Mouse (Mus musculus) thymus, postnatal 25 days (tissue): ENCODE data around the gene Nkx6-2.

Experiments
- DNase-seq: peaks from one replicate; pipeline ENCODE4 v3.0.0; 2022

Gene Nkx6-2

DNA sequence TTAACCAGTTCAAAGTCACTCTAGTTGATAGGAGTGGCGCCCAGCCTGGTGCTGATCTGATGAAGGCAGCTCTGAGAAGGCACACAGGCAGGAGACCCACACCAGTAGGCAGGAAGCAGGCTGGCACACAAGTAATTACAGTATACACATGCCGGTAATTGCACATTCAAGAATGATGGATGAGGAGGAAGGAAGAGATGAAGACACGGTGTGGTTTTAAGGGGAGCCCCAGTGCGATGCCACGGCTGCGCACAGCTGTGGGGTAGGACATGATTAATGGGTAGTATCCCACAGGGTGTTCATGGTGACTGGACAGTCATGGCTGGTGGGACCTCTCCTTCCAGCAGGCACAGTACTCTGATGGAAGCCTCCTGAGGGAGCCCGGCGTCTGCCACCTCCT is 16.1 kb downstream of the Nkx6-2 start:
- DNase-seq = no peak

DNA sequence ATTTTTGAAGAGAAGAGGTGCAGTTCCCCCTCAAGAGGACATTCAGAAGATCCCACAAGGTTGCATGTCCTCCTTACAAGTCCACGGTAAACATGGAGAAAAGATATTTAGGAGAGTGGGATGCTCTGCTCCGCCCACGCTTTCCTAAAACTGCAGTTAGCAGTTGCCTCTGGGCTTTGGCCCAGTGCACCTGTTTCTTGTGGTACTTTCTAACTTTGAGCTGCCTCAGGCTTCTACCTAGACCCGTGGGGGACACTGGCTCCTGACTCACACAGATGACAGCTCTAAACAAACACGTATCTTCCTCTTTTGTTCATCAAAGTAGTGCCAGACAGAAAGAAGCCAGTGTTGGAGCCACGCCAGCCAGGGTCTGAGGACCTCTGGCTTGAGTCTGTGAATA is 16.6 kb downstream of the Nkx6-2 start:
- no peak for DNase-seq

DNA sequence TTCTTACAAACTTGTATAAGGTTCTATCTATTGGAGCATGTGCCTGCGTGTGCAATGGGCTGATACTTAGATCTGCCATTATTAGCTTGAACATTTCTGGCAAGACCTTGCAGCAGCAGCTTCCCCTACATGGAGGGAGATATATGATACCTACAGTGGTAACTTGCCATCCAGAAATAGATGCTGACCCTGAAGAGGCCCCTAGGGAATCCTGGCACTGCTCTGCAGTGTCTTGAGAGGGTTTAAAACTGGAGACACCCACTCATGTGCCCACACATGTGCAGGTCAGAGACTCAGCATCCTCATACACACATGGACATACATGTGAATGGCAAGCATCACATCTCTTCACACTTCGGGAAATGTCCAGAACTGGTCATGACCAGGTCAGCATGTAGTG is 18.4 kb downstream of the Nkx6-2 start:
- DNase-seq = no peak

DNA sequence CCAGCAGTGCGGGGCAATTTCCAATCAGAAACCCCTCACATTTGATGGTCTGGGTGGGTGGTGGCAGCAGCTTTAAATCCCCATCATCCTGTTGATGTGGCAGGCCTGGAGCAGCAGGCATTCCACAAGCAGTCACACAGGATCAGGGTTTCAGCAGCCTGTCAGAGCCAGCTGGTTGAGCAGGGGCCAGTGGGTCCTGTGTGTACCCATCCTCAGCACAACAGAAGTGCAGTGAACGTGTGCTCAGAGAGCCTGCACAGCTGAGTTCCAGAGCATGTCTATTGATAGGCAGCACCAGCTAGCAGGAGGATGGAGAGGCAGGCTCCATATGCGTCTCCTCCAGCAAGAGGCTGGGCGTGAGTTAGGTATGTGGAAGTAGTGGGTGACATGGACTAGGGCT is 19.2 kb downstream of the Nkx6-2 start:
- no peak for DNase-seq

DNA sequence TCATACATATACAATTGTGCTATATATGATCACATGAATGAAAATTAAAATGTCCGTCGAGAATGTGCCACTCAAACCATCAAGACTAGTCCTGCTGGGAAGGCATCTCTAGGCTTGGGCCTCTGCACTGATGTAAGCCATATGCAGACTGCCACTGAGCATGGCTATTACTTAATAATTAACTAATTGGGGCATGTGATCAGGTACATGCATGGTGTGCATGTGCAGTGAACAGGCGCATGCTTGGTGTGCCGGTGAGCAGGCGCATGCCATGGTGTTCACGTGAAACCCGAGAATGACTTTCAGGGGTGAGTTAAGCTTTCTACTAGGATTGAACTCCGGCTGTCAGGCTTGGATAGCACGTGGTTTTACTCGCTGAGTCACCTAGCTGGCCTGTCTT is 22.9 kb downstream of the Nkx6-2 start:
- no peak for DNase-seq

DNA sequence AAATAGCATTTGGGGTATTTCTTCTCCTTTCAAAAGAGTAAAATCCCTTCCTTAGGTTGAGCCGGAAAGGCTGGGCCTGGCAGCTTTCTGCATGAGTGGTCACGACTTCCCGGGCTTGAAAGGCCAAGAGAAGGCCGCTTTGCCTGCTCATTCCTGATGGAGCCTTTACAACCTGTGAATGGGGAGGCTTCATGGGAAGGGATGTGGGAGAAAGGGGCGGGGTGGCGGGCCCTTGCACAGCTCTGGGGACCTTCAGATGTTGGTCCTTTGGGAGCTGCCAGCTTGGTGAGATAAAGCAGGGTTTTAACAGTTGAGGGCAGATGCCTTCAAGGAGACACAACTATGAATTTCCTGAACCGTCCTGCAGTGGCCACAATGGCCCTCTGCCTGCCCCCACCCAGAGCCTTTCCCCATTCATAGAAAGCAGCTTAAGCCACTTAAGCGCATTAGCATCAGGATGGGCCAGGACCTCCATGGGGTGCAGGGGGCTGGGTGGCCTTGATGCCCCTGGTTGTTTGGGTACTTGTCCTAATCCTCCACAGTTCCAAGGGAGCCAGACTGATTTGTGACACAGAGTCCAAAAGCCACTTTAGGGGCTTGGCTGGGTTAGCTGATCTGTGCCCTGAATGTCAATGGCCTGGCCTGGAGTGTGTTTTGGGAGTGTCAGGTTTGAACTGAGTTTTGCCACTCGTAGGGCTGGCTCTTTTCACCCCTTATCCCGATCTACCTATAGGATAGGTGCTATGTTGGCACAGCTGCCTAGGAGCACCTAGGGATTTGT is 25.7 kb downstream of the Nkx6-2 start:
- no peak for DNase-seq

DNA sequence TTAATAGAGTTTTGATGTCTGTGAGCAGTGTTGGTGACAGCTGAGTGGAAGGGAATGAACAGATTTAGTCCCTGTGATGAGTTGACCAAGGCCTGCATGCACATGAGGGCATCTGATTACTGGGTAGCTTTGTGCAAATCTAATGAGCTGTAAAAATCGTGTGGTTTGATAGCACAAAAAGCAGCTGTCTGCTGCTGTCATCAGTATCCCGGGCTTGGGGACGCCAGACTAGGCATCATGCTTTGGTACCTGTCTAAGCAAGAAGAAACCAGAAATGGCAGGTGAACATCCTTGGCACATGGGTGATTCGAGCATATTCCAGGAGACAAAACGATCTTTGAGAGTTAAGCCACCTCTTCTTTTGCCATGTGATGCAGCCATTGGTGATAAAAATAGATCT is 26.3 kb downstream of the Nkx6-2 start:
- DNase-seq = no peak

DNA sequence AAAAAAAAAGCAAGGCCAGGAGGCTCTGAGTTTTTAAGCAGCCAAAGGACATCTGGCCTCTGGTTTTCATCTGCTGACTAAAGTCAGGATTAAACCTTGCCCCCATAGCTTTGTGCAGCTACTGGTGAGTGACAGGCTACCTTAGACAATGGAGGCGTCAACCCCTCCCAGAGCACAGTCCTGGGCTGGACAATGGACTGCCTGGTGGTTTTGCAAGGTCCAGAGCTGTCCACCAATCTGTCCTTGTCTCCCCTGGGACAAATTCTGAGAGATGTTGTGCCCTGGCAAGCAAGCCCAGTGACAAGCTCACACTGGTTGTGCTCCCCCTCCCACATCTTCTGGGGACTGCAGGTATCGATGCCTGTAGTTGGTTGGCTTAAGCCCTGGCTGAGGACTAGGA is 31.1 kb downstream of the Nkx6-2 start:
- no peak for DNase-seq

DNA sequence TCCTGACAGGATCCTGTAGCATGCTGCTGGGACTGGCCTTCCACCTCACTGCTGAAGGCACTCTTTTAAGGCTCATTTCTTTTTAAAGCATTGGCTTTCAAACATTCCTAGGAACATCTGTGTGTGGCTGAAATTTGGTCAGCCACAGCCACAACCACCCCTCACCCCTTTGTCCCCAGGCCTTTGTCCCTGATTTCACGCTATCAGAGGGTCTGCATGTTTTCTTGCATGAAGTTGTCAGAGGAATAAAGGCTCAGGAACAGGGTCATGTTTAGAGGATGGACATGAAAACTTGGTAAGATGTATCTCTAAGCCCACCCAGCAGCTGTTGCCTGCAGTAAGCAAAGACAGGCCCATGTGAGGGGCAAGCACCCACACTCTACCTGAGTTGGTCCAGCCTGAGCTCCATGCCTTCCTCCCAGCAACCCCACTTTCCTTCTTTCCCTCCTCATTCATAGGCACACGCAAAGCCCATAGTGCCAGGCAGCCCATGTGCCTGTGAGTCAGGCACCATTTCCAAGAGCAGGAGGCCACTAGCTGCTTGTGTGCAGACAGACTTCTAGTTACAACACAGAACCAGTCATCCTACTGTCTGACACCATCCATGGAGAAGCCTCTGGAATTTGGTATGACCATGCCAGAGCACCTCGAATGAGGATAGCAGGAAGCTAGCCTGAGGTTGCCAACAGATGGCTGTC is 32.4 kb downstream of the Nkx6-2 start:
- DNase-seq = no peak

GRCm38 (mm10) chr7:139547325-139547724 is 35.3 kb downstream of the Nkx6-2 start:
- no peak for DNase-seq

- DNase-seq = no peak
Observed at GRCm38 (mm10) chr7:139544706-139545625, 37.6 kb downstream of the Nkx6-2 start.

- DNase-seq = no peak
Observed at GRCm38 (mm10) chr7:139541422-139541821, 41.2 kb downstream of the Nkx6-2 start.

GRCm38 (mm10) chr7:139540601-139541000 is 42.0 kb downstream of the Nkx6-2 start:
- no peak for DNase-seq

DNA sequence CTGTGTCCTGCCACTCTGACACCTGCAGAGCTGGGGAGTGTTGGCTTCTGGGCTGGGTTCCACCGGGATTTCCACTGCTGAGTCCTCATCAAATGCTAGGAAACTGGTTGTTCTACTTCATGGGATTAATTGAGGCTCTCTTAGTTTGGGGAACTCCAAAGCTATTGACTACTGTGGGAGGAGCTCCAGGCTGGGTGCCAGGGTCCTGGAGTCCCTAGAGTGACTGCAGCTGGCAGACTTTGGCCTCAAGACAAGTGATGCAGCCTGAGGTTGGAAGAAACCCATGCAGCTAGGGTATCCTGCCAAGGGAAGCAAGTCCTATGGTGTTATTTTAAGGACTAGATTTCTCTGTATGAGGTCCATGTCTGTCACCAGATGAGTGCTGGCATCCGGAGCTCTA is 44.1 kb downstream of the Nkx6-2 start:
- no peak for DNase-seq

- DNase-seq = no peak
Observed at GRCm38 (mm10) chr7:139537831-139538230, 44.8 kb downstream of the Nkx6-2 start.

- DNase-seq = no peak
Observed at GRCm38 (mm10) chr7:139536831-139537230, 45.8 kb downstream of the Nkx6-2 start.

- DNase-seq = no peak
Observed at GRCm38 (mm10) chr7:139536331-139536730, 46.3 kb downstream of the Nkx6-2 start.

GRCm38 (mm10) chr7:139531428-139531801 is 51.2 kb downstream of the Nkx6-2 start:
- no peak for DNase-seq

DNA sequence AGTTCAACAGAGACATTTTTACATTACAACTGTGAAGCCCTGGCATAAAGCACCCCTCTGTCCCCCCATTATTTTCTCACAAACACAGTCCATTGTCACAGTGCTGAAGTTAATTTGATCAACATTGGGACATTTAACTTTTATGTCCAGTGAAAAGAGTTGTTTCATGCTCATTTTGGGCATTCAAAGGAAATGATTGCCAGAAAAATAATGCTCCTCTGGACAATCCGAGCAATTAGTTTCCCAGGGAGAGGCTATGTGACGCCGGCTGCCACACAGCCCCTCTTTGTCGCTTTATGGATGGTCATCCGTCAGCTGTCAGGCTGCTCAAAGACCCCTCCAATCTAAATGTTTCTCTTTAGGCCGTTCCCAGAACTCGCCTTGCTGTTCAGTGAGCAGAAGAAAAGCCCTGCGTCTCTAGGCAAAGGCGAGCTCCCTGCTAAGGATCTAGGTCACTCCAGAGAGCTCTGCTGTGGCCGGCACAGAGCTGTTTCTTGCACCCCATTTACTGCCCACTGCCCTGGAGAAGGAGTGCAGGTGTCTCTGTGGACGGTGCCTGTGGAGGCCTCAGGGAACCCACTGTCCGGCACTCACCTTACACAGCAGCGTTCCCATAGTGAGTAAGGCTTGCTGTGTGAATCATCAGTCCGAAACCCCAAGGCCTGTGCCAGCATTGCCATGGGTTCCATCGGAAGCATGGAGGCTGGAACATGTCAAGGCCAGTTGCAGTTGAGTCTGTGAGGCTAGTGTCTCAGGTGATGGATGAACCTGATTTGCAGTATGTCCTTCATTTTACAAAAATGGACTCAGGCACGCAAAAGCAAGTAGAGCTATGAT is 51.8 kb downstream of the Nkx6-2 start:
- no peak for DNase-seq
